Mouse (Mus musculus): ENCODE results near the gene Inpp5d.

DNA sequence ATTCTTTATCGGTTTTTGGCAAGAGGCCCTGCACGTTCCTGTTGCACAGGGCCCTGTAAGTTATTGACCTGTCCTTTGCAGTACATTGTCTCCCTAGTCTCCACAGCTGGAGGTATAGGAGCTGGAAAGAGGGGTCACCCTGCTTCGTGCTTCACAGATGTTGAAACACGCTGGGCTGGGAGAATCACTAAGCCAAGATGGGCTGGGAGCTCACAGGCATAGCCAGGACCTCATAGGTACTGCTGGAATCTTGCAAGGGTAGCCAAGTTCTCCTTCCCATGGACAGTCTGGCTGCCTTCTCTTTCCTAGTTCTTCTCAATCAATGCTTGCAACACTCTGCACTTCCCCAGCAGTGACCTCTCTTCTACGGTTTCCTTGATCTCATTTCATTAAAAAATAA lies 46.9 kb upstream of the Inpp5d start:
- no peak for TF ChIP-seq CTCF (IDR thresholded peaks at IDR 0.05; ENCODE audit: control insufficient read depth, insufficient read depth, insufficient replicate concordance, low read depth, low read length)
- TF ChIP-seq POLR2A (IDR thresholded peaks at IDR 0.05; ENCODE audit: control insufficient read depth, low read depth, low read length), result no peak
